Mouse (Mus musculus) forebrain, embryonic 16.5 days (tissue): ENCODE measurements around the gene Gm3045. TPM values are rescaled to one million over a fixed set of nuclear protein-coding genes. Genes with fewer than 3 reads are reported as not detected.

Source experiments
- ATAC-seq: fragments of 200-750 bp; cut with Nextera tagmentation; 2 replicates; pipeline ENCODE4 v1.8.0; 2017; ENCODE audit warnings: mild to moderate bottlenecking, moderate library complexity
- H3K27ac ChIP-seq: fragments of 300-500 bp; sonication (generic); 2 replicates; pipeline ENCODE4 v1.5.1; 2014; ENCODE audit warnings: low read length, control low read depth
- H3K27me3 ChIP-seq: fragments of 300-500 bp; sonication (generic); replicated peaks from 2 replicates; pipeline ENCODE4 v1.6.1; 2014; ENCODE audit warnings: low read length; ENCODE audit not compliant: control insufficient read depth, insufficient read depth
- H3K36me3 ChIP-seq: fragments of 300-500 bp; sonication (generic); 2 replicates; pipeline ENCODE4 v1.6.1; 2014; ENCODE audit not compliant: control insufficient read depth, insufficient read depth
- H3K4me1 ChIP-seq: fragments of 300-500 bp; sonication (generic); replicated peaks from 2 replicates; pipeline ENCODE4 v1.6.1; 2014; ENCODE audit warnings: low read length; ENCODE audit not compliant: control insufficient read depth, insufficient read depth
- H3K4me2 ChIP-seq: fragments of 300-500 bp; sonication (generic); 2 replicates; pipeline ENCODE4 v1.6.1; 2014; ENCODE audit warnings: mild to moderate bottlenecking, low read length, control low read depth
- H3K4me3 ChIP-seq: fragments of 300-500 bp; sonication (generic); replicated peaks from 2 replicates; pipeline ENCODE4 v1.5.1; 2014; ENCODE audit warnings: mild to moderate bottlenecking, low read length, control low read depth
- H3K9ac ChIP-seq: fragments of 300-500 bp; sonication (generic); replicated peaks from 2 replicates; pipeline ENCODE4 v1.6.1; 2014; ENCODE audit warnings: low read depth, low read length, control low read depth
- H3K9me3 ChIP-seq: fragments of 300-500 bp; sonication (generic); 2 replicates; pipeline ENCODE4 v1.6.1; 2016; ENCODE audit warnings: low read length; ENCODE audit not compliant: control insufficient read depth
- WGBS: fragments of 180-500 bp; shearing (Covaris S2); extraction: QIAGEN DNeasy Blood & Tissue Kit; methylation state at CpG from one replicate; pipeline ENCODE4 v1.1.7; 2014; 5-methylcytosine and 5-hydroxymethylcytosine counted together
- polyA plus RNA-seq: library from polyadenylated mRNA; unstranded; fragments of >200 nt; fragmentation: Nextera tagmentation; extraction: Ambion mirVana; gene quantifications from 2 replicates; pipeline ENCODE4 v1.2.1, GENCODE M21; 2015

Gene Gm3045
- polyA plus RNA-seq, 1 experiment from 2014 or later, result not detected

DNA sequence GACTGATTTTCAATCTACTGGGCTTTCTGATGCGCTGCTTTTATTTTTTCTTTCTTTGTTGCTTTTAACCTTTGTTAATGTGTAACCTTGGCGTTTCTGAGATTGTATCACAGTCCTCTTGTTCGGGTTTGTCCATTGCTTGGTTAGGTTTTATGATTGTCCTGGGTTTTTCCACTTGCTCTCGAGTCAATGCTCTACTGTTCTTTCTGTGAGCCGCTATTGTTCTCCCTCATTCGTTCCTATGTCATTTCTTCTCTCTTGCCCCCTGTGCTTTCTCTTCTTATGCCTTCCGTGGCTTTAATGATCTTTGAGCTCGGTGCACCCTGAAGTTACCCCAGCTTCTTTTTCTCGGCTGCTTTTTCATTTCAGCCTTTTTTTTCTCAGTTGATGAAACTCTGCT, 31.6 kb downstream of the Gm3045 start:
- 39% methylated on average over 9 of the region's 9 CpGs for WGBS
- no peak overlapping the region for H3K4me3 ChIP-seq
- no peak for ATAC-seq
- H3K4me1 ChIP-seq, result no peaks in the 10 kb centered on the region
- H3K4me2 ChIP-seq, result no peak overlapping the region
- no peaks in the 10 kb centered on the region for H3K27me3 ChIP-seq
- no peaks in the 10 kb centered on the region for H3K36me3 ChIP-seq
- no peaks in the 10 kb centered on the region for H3K9me3 ChIP-seq
- no peak overlapping the region for H3K27ac ChIP-seq
- H3K9ac ChIP-seq, result no peak overlapping the region

- no peak for ATAC-seq
- H3K27ac ChIP-seq, result no peak overlapping the region
- no peaks in the 10 kb centered on the region for H3K4me1 ChIP-seq
- no peak overlapping the region for H3K4me3 ChIP-seq
- H3K9ac ChIP-seq, result no peak overlapping the region
- no peaks in the 10 kb centered on the region for H3K36me3 ChIP-seq
- 88% methylated on average over 4 of the region's 4 CpGs for WGBS
- H3K27me3 ChIP-seq, result no peaks in the 10 kb centered on the region
- H3K9me3 ChIP-seq, result no peaks in the 10 kb centered on the region
- H3K4me2 ChIP-seq, result no peak overlapping the region
Observed at GRCm38 (mm10) chr13:56461460-56461859, 35.1 kb downstream of the Gm3045 start.

DNA sequence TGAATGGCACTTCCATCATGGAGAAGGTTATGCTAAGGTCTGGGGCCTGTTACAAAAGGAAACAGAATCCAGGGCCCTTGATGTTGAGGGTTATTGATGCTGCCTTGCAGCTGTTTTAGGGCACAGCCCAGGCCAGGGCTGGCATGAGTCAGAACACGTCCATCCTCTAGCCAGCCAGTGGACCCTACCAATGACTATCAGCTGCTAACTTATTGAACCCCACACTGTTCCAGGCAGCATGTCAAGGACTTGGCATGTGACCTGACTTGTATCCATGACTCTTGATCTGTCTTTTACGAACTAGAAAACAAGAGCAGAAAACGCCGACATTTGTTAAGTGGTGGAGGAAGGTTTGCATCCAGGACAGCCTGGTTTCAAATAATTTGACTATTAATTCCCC, 36.4 kb downstream of the Gm3045 start:
- no peak overlapping the region for H3K9ac ChIP-seq
- no peak overlapping the region for H3K4me3 ChIP-seq
- no peaks in the 10 kb centered on the region for H3K36me3 ChIP-seq
- no peaks in the 10 kb centered on the region for H3K4me1 ChIP-seq
- H3K27me3 ChIP-seq, result no peaks in the 10 kb centered on the region
- no peaks in the 10 kb centered on the region for H3K9me3 ChIP-seq
- ATAC-seq, result no peak
- no peak overlapping the region for H3K27ac ChIP-seq
- 85% methylated on average over 4 of the region's 4 CpGs for WGBS
- no peak overlapping the region for H3K4me2 ChIP-seq

DNA sequence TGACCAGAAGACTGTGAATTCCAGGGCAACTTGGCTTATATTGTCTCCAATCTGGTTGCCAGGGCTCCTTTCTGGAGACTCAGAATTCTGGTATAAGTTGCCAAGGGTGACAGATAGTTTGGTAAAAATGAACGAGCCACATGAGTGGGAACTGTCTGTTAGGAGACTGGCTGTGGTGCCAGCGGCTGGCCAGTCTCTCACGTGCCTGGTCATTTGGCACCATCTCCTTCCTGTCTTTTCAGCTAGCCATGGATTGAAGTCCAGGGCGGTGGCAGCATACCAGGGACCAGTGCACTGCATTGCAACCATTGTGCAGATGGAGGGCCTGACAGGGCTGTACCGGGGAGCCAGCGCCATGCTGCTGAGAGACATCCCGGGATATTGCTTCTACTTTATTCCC, 36.9 kb downstream of the Gm3045 start:
- no peak for ATAC-seq
- Histone ChIP-seq H3K9me3 (no peaks in the 10 kb centered on the region), H3K9ac (no peak overlapping the region), H3K4me3 (no peak overlapping the region), H3K36me3 (no peaks in the 10 kb centered on the region), H3K4me1 (no peaks in the 10 kb centered on the region), H3K27me3 (no peaks in the 10 kb centered on the region), H3K27ac (no peak overlapping the region), H3K4me2 (no peak overlapping the region)
- WGBS, result 75% methylated on average over 7 of the region's 7 CpGs

DNA sequence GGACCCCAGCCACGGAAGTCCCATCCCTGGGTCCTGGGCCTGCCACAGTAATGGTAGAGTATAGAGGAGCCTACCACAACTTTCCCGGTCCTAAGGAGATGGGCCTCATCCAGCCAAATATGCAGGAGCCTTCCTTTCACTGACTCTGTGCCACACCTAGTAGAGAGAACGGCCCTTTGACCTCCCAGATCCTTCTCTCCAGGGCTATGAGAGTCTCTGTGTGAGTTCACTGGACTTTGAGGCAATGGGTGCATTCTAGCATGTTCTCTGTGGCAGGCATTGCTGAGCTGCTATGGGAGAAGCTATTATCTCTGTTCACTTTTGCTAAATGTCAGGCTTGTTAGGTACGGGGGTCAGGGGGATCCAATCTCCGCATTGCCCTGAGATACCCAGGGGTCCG, 37.4 kb downstream of the Gm3045 start:
- Histone ChIP-seq H3K27ac (no peak overlapping the region), H3K4me2 (no peak overlapping the region), H3K4me1 (no peaks in the 10 kb centered on the region), H3K9me3 (no peaks in the 10 kb centered on the region), H3K36me3 (no peaks in the 10 kb centered on the region), H3K9ac (no peak overlapping the region), H3K4me3 (no peak overlapping the region), H3K27me3 (no peaks in the 10 kb centered on the region)
- WGBS, result 82% methylated on average over 6 of the region's 6 CpGs
- ATAC-seq, result no peak

DNA sequence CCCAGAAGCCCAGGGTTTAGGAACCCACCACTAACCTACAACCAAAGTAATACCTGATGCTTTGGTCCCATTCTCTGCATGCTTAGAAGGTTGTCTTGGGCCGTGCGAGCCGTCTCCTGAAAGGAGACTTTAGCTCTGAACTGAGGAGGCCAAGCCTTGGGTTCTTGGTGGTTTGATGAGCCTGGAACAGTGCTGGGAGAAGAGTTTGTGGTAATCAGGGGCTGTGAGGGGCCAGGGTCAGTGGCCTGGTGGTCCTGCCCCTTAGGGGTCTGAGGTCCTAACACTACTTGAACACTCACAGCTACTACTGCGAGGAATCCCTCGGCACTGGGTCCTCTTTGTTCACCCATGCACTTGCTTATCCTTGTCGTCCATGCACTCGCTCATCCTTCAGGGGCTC, 41.4 kb downstream of the Gm3045 start:
- H3K4me3 ChIP-seq, result no peak overlapping the region
- no peaks in the 10 kb centered on the region for H3K27me3 ChIP-seq
- no peak for ATAC-seq
- no peak overlapping the region for H3K4me2 ChIP-seq
- no peaks in the 10 kb centered on the region for H3K9me3 ChIP-seq
- no peaks in the 10 kb centered on the region for H3K4me1 ChIP-seq
- no peak overlapping the region for H3K9ac ChIP-seq
- no peak overlapping the region for H3K27ac ChIP-seq
- no peaks in the 10 kb centered on the region for H3K36me3 ChIP-seq
- WGBS, result 96% methylated on average over 7 of the region's 7 CpGs

DNA sequence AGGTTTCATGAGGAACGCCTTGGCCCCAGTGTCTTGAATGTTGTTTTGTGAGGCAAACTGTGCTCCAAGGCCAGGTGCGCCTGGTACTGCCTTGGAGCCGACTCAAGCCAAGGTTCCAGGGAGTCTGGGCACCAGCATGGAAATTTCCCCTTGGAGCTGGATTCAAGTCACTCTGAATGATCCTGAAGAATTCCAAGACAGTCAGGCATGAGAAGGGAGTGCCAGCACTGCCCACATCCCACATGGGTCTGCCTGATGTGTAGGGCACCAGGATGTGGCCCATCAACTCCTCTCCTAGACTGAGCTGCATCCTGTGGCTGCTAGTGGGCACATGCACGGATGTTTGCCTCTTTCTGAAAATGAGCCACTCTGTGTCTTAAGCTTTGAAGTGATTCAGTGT, 42.1 kb downstream of the Gm3045 start:
- Histone ChIP-seq H3K9ac (no peak overlapping the region), H3K36me3 (no peaks in the 10 kb centered on the region), H3K4me1 (no peaks in the 10 kb centered on the region), H3K4me2 (no peak overlapping the region), H3K27me3 (no peaks in the 10 kb centered on the region), H3K27ac (no peak overlapping the region), H3K9me3 (no peaks in the 10 kb centered on the region), H3K4me3 (no peak overlapping the region)
- WGBS, result 91% methylated on average over 4 of the region's 4 CpGs
- no peak for ATAC-seq

GRCm38 (mm10) chr13:56471211-56471610, 44.8 kb downstream of the Gm3045 start:
- no peaks in the 10 kb centered on the region for H3K4me1 ChIP-seq
- no peak for ATAC-seq
- no peak overlapping the region for H3K4me2 ChIP-seq
- H3K27ac ChIP-seq, result no peak overlapping the region
- no peak overlapping the region for H3K9ac ChIP-seq
- no peaks in the 10 kb centered on the region for H3K36me3 ChIP-seq
- WGBS, result 87% methylated on average over 6 of the region's 6 CpGs
- no peaks in the 10 kb centered on the region for H3K27me3 ChIP-seq
- no peaks in the 10 kb centered on the region for H3K9me3 ChIP-seq
- H3K4me3 ChIP-seq, result no peak overlapping the region

- Histone ChIP-seq H3K4me1 (peaks cover 1% of the 10 kb centered on the region), H3K4me2 (no peak overlapping the region), H3K9me3 (no peaks in the 10 kb centered on the region), H3K27me3 (no peaks in the 10 kb centered on the region), H3K9ac (no peak overlapping the region), H3K27ac (no peak overlapping the region), H3K4me3 (no peak overlapping the region), H3K36me3 (no peaks in the 10 kb centered on the region)
- ATAC-seq, result no peak
- WGBS, result 73% methylated on average over 9 of the region's 9 CpGs
Observed at GRCm38 (mm10) chr13:56471951-56472350, 45.6 kb downstream of the Gm3045 start.

DNA sequence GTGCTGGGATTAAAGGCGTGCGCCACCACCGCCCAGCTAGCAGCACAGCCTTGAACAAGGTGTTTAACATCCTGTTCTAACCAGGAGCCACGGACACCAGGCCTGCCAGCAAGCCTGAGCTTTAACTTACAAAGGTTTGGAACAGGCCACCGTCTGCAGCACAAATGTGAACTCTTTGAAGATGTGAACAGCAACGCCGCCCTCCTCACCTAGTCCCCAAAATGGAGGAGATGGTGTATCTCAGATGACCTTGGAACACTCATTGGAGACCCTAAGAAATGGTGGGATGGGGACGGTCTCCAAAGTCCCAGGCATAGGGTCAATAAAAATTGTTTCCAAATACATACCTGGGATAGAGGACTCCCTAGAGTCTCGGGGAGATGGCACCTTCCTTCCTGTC, 46.3 kb downstream of the Gm3045 start:
- no peak overlapping the region for H3K4me3 ChIP-seq
- peaks cover 6% of the 10 kb centered on the region for H3K4me1 ChIP-seq
- ATAC-seq, result no peak
- no peaks in the 10 kb centered on the region for H3K36me3 ChIP-seq
- H3K27me3 ChIP-seq, result no peaks in the 10 kb centered on the region
- H3K27ac ChIP-seq, result no peak overlapping the region
- no peak overlapping the region for H3K4me2 ChIP-seq
- WGBS, result 92% methylated on average over 9 of the region's 9 CpGs
- no peaks in the 10 kb centered on the region for H3K9me3 ChIP-seq
- H3K9ac ChIP-seq, result no peak overlapping the region
